Mouse (Mus musculus): ENCODE results near the gene Ralgps1.
A peak's percentile ranks its signal among the peaks of the same experiment; 100 is the strongest.
"Not testable (repeated sequence)": the region's sequence is repeated elsewhere in the genome, so short reads cannot be mapped to it uniquely, and the experiment has no call there.

The Ralgps1 gene

DNA sequence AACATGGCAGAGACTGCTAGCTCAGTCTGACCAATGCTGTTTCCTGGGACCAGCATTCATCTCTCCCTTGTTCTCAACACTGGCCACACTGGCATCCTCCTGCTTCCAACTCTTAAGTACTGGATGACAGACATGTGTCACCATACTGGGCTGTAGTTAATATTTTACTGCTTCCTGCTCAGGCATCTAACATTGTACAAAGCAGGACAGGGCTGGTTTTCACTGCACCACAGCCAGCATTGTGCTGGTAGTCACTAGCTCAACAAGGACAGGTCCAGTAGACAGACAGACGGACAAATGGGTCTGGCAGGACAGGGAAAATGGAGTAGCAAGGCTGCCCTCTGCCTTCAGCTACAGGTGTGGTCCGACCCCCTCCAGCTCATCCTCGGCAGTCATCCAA lies 10.7 kb downstream of the Ralgps1 start:
- peak; percentile 58 for DNase-seq

GRCm38 (mm10) chr2:33359184-33359583 lies 12.1 kb downstream of the Ralgps1 start:
- DNase-seq, result no peak

GRCm38 (mm10) chr2:33357250-33357838 lies 13.9 kb downstream of the Ralgps1 start:
- DNase-seq, result no peak

DNA sequence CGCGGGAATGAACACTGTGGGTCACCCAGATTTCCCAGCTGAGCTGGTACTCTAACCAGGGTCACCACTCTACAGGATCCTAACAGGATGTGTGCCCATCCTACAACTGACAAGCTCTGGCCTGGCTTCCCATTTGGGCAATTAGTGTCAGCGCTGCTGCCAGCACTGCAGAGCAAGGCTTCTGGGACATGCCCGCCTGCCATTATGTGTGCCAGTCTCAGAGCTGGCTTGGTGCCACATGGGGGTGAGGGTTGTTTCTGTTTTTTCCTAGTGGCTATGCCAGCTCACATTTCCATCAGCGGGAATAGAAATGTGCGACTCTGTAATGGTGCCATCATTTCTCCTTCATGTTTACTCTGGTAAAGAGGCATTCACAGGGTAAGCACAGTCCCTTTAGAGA lies 15.7 kb downstream of the Ralgps1 start:
- no peak for DNase-seq

DNA sequence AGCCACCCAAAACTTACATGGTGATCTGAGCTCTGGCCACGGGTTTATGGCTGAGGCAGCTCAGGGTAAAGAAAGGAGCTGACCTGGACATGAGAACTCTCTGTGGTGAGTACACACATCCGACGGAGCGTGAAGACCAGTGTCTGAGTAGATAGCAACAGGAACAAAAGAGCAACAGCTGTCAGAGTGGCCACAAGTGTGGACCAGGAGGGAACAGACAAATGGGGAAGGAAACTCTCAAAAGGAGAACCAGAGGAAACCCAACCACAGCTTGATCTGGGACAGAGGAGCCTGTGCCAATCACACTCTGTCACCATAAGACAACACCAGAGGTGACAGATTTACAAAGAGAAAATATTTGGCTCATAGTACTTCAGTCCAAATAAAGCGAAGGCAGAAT lies 17.9 kb downstream of the Ralgps1 start:
- DNase-seq, result no peak

DNA sequence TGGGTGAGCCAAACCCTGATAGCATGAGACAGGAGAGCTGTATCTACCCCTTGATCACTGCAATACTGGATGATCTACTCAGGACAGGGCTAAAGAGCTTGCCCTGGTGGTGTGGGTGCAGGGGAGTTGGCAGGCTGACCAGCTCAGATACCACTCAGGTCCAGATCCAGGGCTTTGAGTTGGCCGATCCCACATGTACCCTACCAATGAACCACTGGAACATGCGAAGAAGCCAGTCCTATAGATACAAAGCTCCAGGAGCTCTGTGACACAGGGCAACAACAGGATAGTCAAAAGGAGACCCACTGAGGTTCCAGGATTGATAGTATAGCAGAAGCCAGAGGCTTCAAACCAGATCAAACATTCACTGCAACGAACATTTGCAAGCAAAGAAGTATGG lies 19.8 kb downstream of the Ralgps1 start:
- no peak for DNase-seq

DNA sequence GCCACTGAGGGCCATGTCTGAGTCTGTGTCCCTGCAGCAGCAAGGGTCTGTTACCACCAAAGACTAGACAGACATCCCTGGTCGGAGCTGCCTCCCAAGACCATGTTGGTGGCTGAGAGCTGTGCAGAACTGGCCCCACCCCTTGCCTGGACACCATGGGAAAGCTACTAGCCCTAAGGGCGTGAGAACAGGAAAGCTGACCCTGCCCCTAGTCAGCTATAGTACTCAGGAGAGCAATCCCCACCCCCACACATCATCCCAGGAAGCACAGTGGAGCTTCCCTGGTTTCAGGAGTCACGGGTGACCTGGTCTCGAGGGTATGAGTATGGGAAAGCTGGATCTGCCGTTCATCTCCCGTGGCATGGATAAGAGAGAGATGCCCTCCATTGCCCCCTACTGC lies 20.4 kb downstream of the Ralgps1 start:
- DNase-seq, result no peak

DNA sequence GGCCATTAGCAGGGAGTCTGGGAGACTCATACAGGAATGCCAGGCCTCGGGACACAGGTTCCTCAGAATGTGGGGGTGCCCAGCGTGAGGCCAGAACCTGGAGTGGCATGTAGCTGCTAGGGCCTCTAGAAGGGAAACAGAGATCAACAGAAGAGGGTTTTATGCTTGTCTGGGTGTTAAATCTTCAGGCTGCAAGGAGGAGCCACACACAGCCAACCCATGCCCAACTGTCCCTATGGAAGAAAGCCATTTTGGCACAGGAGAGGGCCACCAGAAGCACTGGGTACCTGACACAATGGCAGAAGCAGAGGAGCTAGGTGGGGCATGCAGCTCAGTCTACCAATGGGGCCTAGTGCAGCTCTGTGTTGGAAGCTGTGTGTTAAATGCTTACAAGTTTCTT lies 21.7 kb downstream of the Ralgps1 start:
- no peak for DNase-seq

DNA sequence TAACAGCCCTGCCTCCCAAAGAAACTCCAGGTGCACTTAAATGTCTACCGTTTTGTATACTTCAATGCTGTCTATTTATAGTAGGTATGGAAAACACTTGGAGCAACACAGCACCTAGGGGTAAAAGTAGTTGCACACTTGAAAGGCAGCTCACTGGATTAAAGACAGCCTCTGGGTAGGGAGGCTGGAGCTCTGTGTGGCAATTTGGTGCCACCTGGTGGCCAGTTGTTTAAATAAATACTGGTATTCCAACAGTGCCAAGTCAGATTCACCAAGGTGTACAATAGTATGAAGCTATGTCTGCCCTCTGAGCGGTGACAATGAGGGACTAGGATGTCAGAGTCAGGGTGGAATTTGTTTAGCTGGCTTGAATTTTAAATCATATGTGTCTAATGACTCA lies 22.2 kb downstream of the Ralgps1 start:
- DNase-seq, result peak; percentile 73

- DNase-seq, result no peak
These were observed 23.0 kb downstream of the Ralgps1 start for GRCm38 (mm10) chr2:33348260-33348659.

DNA sequence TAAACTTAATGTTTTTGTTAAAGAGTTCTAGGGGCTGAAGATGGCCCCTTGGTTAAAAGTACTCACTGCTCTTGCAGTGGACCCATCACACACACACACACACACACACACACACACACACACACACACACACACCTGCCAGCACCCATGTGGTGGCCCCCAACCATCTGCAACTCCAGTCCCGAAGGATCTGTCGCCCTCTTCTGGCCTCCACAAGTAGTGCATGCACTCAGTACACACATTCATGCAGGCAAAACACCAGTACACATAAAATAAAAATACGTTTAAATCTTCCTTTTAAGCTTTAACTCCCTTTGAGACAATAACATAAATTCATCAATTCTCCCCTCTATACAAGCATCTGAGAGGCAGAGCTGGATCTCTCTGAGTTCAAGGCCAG lies 23.7 kb downstream of the Ralgps1 start:
- DNase-seq, result no peak

- no peak for DNase-seq
These were observed 24.5 kb downstream of the Ralgps1 start for GRCm38 (mm10) chr2:33346749-33347148.

GRCm38 (mm10) chr2:33345956-33346355 lies 25.3 kb downstream of the Ralgps1 start:
- no peak for DNase-seq

DNA sequence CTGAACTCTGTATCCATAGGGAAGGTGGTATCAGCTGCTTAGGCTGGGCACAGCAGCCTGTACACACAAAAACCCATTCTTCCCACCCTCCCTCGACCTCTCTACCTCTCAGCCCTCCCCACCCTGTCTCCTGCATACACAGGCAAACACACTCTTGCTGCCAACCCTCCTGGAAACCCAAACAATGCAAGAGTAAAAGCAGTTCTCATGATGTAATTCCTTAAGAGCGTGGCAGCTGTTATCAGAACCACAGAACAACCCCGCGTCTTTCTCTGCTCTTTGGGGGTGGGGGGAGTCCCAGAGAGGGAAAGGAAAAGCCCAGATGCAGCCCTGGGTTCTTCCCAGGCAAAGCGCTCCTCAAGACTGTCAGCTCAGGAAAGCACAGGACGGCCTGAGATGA lies 25.8 kb downstream of the Ralgps1 start:
- DNase-seq, result no peak

DNA sequence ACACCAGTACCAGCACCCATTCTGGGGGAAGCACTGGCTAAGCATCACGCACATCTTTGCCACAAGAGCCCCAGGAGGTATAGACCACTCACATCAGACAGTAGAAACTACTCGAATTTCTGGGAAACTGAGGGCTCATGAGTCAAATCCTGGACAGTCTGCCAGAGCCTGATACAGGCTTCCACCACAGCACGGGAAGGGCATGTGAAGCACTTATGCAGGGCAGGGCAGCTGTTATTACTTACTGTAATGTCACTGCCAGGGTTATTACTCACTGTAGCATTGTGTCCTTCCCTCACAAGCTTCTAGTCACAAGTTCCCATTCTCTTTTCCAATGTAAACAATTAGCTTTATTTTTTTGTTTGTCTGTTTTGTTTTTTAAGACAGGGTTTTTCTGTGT lies 27.9 kb downstream of the Ralgps1 start:
- no peak for DNase-seq

- no peak for DNase-seq
These were observed 29.1 kb downstream of the Ralgps1 start for GRCm38 (mm10) chr2:33342148-33342547.

DNA sequence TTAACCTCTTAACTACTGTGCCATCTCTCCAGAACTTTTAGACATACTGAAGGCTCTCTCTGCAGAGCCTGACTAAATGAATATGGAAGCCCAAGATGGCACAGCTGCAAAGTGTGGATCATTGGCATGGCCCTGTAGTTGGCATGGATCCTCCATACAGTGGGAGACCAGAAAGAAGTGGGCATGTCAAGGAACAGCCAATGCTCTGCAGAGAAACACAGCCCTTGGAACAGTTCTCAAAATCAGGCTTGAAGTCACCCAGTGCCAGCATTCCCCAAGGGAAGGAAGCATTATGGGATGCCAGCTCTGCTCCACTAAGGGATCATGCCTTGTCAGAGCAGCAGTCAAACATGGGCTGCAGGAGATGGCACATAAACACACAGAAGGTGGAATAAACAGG lies 35.5 kb downstream of the Ralgps1 start:
- no peak for DNase-seq

GRCm38 (mm10) chr2:33329622-33330021 lies 41.7 kb downstream of the Ralgps1 start:
- no peak for DNase-seq

GRCm38 (mm10) chr2:33328941-33329340 lies 42.3 kb downstream of the Ralgps1 start:
- DNase-seq, result peak; percentile 27

- no peak for DNase-seq
These were observed 45.9 kb downstream of the Ralgps1 start for GRCm38 (mm10) chr2:33325359-33325758.

GRCm38 (mm10) chr2:33323799-33324595 lies 47.3 kb downstream of the Ralgps1 start:
- peak; percentile 36 for DNase-seq

GRCm38 (mm10) chr2:33323043-33323625 lies 48.2 kb downstream of the Ralgps1 start:
- not testable (repeated sequence) for DNase-seq

GRCm38 (mm10) chr2:33321641-33322040 lies 49.6 kb downstream of the Ralgps1 start:
- no peak for DNase-seq

- DNase-seq, result no peak
These were observed 50.3 kb downstream of the Ralgps1 start for GRCm38 (mm10) chr2:33321031-33321430.

Data from kidney, adult 11 months (tissue).